Mouse (Mus musculus): Measurements from ENCODE around the gene Mier1.

The Mier1 gene

GRCm38 (mm10) chr4:103114184-103115111, at the start of gene Mier1, which contains the start of gene Wdr78:
Gene Mier1 (plus strand): TSS chr4:103114390.
Gene Wdr78 (minus strand): TSS chr4:103114555.
- peak; percentile 86 for ATAC-seq (ENCODE audit: low TSS enrichment)

- no peak for ATAC-seq (ENCODE audit: low TSS enrichment)
Measured at GRCm38 (mm10) chr4:103064421-103064820, 49.8 kb upstream of the Mier1 start.

GRCm38 (mm10) chr4:103064976-103065375, 49.2 kb upstream of the Mier1 start:
- ATAC-seq (ENCODE audit: low TSS enrichment): no peak

- no peak for ATAC-seq (ENCODE audit: low TSS enrichment)
Measured at GRCm38 (mm10) chr4:103067906-103068655, 46.1 kb upstream of the Mier1 start.

GRCm38 (mm10) chr4:103070631-103071030, 43.6 kb upstream of the Mier1 start:
- ATAC-seq (ENCODE audit: low TSS enrichment): no peak

GRCm38 (mm10) chr4:103085237-103085636, 29.0 kb upstream of the Mier1 start:
- ATAC-seq (ENCODE audit: low TSS enrichment): no peak

GRCm38 (mm10) chr4:103095921-103096320, 18.3 kb upstream of the Mier1 start:
- peak; percentile 69 for ATAC-seq (ENCODE audit: low TSS enrichment)

GRCm38 (mm10) chr4:103098532-103098931, 15.7 kb upstream of the Mier1 start:
- no peak for ATAC-seq (ENCODE audit: low TSS enrichment)

- no peak for ATAC-seq (ENCODE audit: low TSS enrichment)
Measured at GRCm38 (mm10) chr4:103112651-103113050, 1.5 kb upstream of the Mier1 start.

GRCm38 (mm10) chr4:103113402-103113801, 788 bp upstream of the Mier1 start:
- ATAC-seq (ENCODE audit: low TSS enrichment): no peak

- no peak for ATAC-seq (ENCODE audit: low TSS enrichment)
Measured at GRCm38 (mm10) chr4:103118888-103119228, 4.7 kb downstream of the Mier1 start.

- peak; percentile 47 for ATAC-seq (ENCODE audit: low TSS enrichment)
Measured at GRCm38 (mm10) chr4:103119229-103120027, 5.2 kb downstream of the Mier1 start.

- ATAC-seq (ENCODE audit: low TSS enrichment): no peak
Measured at GRCm38 (mm10) chr4:103120028-103120384, 5.8 kb downstream of the Mier1 start.

GRCm38 (mm10) chr4:103120395-103120794, 6.2 kb downstream of the Mier1 start:
- ATAC-seq (ENCODE audit: low TSS enrichment): no peak

- no peak for ATAC-seq (ENCODE audit: low TSS enrichment)
Measured at GRCm38 (mm10) chr4:103120874-103121389, 6.7 kb downstream of the Mier1 start.

- no peak for ATAC-seq (ENCODE audit: low TSS enrichment)
Measured at GRCm38 (mm10) chr4:103123086-103123485, 8.9 kb downstream of the Mier1 start.

- no peak for ATAC-seq (ENCODE audit: low TSS enrichment)
Measured at GRCm38 (mm10) chr4:103123606-103124005, 9.4 kb downstream of the Mier1 start.

- no peak for ATAC-seq (ENCODE audit: low TSS enrichment)
Measured at GRCm38 (mm10) chr4:103126533-103126932, 12.3 kb downstream of the Mier1 start.

- ATAC-seq (ENCODE audit: low TSS enrichment): no peak
Measured at GRCm38 (mm10) chr4:103136946-103137345, 22.8 kb downstream of the Mier1 start.

- peak; percentile 89 for ATAC-seq (ENCODE audit: low TSS enrichment)
Measured at GRCm38 (mm10) chr4:103146339-103146738, 32.1 kb downstream of the Mier1 start.

GRCm38 (mm10) chr4:103151946-103152345, 37.8 kb downstream of the Mier1 start:
- no peak for ATAC-seq (ENCODE audit: low TSS enrichment)

GRCm38 (mm10) chr4:103158781-103159180, 44.6 kb downstream of the Mier1 start:
- ATAC-seq (ENCODE audit: low TSS enrichment): no peak

Measured in frontal cortex, adult (tissue).